Mouse (Mus musculus) erythroblast, embryonic 14.5 days (primary cell): Measurements from ENCODE around the gene Cpm. TPM values are rescaled to one million over a fixed set of nuclear protein-coding genes. Genes with fewer than 3 reads are reported as not detected.

Source experiments
- H3K27me3 ChIP-seq: 2 replicates; pipeline ENCODE4 v1.6.1; 2012; ENCODE audit warnings: inconsistent platforms; ENCODE audit not compliant: control insufficient read depth
- H3K36me3 ChIP-seq: 2 replicates; pipeline ENCODE4 v1.6.1; 2012; ENCODE audit warnings: mild to moderate bottlenecking, inconsistent platforms; ENCODE audit not compliant: control insufficient read depth
- H3K4me1 ChIP-seq: 2 replicates; pipeline ENCODE4 v1.6.1; 2012; ENCODE audit warnings: inconsistent platforms; ENCODE audit not compliant: control insufficient read depth
- H3K4me3 ChIP-seq: replicated peaks from 2 replicates; pipeline ENCODE3; 2012; ENCODE audit warnings: moderate library complexity, mild to moderate bottlenecking, inconsistent platforms
- H3K9me3 ChIP-seq: 2 replicates; pipeline ENCODE4 v1.6.1; 2012; ENCODE audit warnings: low read length, inconsistent platforms, mixed read lengths; ENCODE audit not compliant: control insufficient read depth
- GATA1 ChIP-seq: IDR thresholded peaks from 2 replicates; pipeline ENCODE4 v1.6.1; 2012; ENCODE audit warnings: low read length, inconsistent platforms, mixed read lengths
- TAL1 ChIP-seq: IDR thresholded peaks from 3 replicates; pipeline ENCODE4 v1.6.1; 2012; ENCODE audit warnings: low read length, inconsistent platforms, mixed read lengths
- polyA plus RNA-seq: library from polyadenylated mRNA; stranded (reverse); fragments of >175 nt; gene quantifications from 2 replicates; pipeline ENCODE4 v1.2.3, GENCODE M21; 2012

Gene Cpm
- polyA plus RNA-seq, 1 experiment: not detected

DNA sequence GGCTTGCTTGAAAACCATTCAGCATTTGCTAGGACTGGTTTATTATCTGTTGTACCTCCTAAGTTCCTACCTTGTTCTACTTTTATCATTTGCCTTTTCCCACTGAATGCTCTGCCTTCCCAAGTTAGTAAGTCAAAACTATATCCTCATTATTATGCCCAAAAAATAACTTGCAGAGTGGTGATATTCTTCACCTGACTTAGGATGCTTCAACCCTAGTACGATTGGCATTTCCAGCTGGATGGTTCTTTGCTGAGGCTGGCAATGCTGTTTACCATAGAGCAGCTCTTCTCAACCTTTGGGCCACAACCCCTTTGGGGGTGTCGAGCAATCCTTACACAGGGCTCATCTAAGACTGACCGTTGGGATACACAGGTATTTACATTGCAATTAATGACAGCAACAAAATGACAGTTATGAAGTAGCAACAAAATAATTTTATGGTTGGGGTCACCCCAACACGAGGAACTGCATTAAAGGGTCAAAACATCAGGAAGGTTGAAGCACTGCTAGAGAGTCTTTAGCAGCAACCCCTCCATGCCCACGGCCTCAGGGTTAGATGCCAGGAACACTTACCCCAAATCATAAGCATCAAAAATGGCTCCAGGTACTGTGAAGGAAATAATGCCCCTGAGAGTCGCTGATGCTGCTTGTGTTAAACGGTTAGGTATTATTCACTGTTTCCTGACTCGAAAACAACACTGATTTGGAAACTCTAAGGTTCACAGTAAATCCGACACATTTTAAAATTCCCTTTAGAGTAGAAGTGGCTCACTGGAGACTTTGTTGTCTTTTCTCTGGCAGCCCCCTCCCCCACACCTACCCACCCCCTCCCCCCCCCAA lies 4.4 kb upstream of the Cpm start:
- peaks cover 8% of the 10 kb centered on the region for H3K4me1 ChIP-seq
- H3K9me3 ChIP-seq: no peaks in the 10 kb centered on the region
- no peak for TF ChIP-seq TAL1
- TF ChIP-seq GATA1: no peak
- H3K27me3 ChIP-seq: peaks cover 29% of the 10 kb centered on the region
- H3K36me3 ChIP-seq: no peaks in the 10 kb centered on the region
- no peak overlapping the region for H3K4me3 ChIP-seq

- H3K4me1 ChIP-seq: peaks cover 8% of the 10 kb centered on the region
- H3K36me3 ChIP-seq: no peaks in the 10 kb centered on the region
- peaks cover 38% of the 10 kb centered on the region for H3K27me3 ChIP-seq
- TF ChIP-seq GATA1 (no peak), TAL1 (no peak)
- no peaks in the 10 kb centered on the region for H3K9me3 ChIP-seq
- no peak overlapping the region for H3K4me3 ChIP-seq
Observed at GRCm38 (mm10) chr10:117625500-117626296, 3.6 kb upstream of the Cpm start.

DNA sequence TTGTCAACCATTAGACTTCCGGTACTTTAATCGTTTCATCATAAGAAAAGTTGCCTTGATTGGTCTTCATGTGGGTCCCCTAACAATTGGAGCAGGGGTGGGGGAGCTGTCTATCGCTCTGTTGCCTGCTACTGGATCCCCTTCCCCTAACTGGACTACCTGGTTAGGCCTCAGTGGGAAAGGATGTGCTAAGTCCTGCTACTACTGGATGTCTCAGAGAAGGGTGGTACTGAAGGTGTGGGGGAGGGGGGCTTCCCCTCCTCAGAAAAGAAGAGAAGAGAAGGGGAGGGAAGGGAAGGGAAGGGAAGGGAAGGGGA lies 3.0 kb upstream of the Cpm start:
- no peaks in the 10 kb centered on the region for H3K36me3 ChIP-seq
- H3K27me3 ChIP-seq: peaks cover 43% of the 10 kb centered on the region
- no peak overlapping the region for H3K4me3 ChIP-seq
- H3K9me3 ChIP-seq: no peaks in the 10 kb centered on the region
- H3K4me1 ChIP-seq: peaks cover 8% of the 10 kb centered on the region
- TF ChIP-seq TAL1 (no peak), GATA1 (no peak)

DNA sequence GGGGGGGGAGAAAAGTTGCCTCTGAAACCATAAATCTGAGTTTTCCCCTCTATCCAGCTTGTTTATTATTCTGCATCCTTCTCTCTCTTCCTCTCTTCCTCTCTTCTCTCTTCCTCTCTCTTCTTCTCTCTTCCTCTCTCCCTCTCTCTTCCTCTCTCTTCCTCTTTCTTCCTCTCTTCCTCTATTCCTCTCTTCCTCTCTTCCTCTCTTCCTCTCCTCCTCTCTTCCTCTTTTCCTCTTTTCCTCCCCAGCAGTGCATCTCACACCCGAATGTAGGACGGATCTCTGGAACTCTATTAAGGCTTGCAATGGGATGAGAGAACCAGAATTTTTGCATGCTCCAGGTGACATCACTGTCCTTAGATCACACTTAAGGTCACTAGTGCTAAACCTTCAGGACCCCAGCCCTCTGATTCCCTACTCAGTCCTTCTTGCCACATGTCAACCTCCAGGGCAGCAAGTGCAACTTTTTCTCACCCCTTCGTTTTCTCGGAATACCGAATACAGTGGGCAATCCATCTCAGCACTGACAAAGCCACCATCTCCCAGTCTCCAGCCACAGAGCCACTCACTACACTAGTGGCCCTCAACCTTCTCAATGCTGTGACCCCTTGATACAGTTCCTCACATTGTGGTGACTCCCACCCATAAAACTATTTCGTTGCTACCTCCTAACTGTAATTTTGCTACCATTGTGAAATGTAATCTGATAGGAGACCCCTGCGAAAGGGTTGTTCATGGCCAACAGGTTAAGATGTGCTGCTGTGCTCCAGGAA lies 2.3 kb upstream of the Cpm start:
- Histone ChIP-seq H3K27me3 (peaks cover 51% of the 10 kb centered on the region), H3K4me1 (peaks cover 8% of the 10 kb centered on the region), H3K36me3 (no peaks in the 10 kb centered on the region), H3K9me3 (no peaks in the 10 kb centered on the region), H3K4me3 (no peak overlapping the region)
- TF ChIP-seq GATA1 (no peak), TAL1 (no peak)

DNA sequence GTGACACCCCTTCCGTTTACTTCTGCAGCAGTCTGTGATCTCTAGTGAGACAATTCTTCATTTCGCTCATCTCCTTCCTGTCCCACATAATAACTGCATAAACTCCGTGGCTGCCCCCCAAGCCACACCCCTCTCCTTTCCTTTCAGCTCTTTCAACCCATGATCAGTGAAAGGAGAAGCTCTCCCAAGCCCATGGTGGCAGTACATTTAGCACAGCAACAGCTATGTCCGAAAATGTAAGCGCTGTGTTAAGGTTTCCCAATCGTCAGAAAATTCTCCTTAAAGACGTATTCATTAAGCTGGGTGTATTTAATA lies 1.7 kb upstream of the Cpm start:
- TF ChIP-seq GATA1: no peak
- no peak for TF ChIP-seq TAL1
- H3K9me3 ChIP-seq: no peaks in the 10 kb centered on the region
- H3K27me3 ChIP-seq: peaks cover 52% of the 10 kb centered on the region
- no peaks in the 10 kb centered on the region for H3K36me3 ChIP-seq
- H3K4me3 ChIP-seq: no peak overlapping the region
- H3K4me1 ChIP-seq: peaks cover 8% of the 10 kb centered on the region

- Histone ChIP-seq H3K36me3 (no peaks in the 10 kb centered on the region), H3K4me1 (peaks cover 8% of the 10 kb centered on the region), H3K27me3 (peaks cover 52% of the 10 kb centered on the region), H3K4me3 (no peak overlapping the region), H3K9me3 (no peaks in the 10 kb centered on the region)
- no peak for TF ChIP-seq TAL1
- TF ChIP-seq GATA1: no peak
Observed at GRCm38 (mm10) chr10:117627949-117628348, 1.4 kb upstream of the Cpm start.

DNA sequence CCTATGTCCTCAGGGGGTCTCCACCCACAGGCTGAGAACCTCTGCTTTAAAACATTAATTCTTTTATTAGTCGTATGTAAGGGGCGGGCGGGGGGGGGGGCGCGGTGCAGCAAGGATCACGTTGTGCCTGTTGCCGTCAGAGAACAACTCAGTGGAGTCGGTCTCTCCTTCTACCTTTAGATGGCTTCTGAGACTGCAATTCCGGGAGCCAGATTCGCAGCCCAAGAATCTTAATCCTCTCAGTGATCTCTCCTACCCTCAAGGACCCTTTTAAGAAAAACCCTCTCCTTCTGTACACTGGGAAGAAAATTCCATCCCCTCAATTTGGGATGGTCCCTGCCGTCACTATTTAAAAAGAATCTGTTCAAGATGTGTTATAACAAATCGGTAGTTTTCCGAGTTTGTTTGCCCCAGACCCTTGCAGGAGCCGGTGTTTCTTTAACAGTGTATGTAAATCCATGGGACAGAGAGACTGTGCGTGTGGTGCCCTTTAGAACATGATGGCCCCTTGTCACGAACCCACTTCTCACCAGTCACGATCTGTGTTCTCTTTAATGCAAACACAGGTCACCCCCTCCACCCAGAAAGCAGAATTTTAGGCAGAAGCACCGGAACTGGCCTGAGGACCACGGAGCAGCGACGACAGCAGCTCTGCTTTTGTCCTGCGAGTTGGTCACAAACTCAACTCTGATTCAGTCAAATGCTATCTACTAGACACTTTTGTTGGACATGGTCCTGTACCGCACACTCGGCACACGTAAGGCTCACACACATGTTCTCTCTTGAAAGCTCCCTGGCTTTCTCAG lies 734 bp upstream of the Cpm start:
- Histone ChIP-seq H3K4me3 (peak overlapping the region; percentile 55), H3K4me1 (peaks cover 8% of the 10 kb centered on the region), H3K9me3 (no peaks in the 10 kb centered on the region), H3K36me3 (no peaks in the 10 kb centered on the region), H3K27me3 (peaks cover 52% of the 10 kb centered on the region)
- TF ChIP-seq GATA1: no peak
- TF ChIP-seq TAL1: no peak

GRCm38 (mm10) chr10:117630176-117630575 lies 876 bp downstream of the Cpm start:
- H3K4me3 ChIP-seq: no peak overlapping the region
- H3K36me3 ChIP-seq: no peaks in the 10 kb centered on the region
- no peaks in the 10 kb centered on the region for H3K9me3 ChIP-seq
- TF ChIP-seq TAL1: no peak
- no peak for TF ChIP-seq GATA1
- H3K4me1 ChIP-seq: peaks cover 8% of the 10 kb centered on the region
- peaks cover 52% of the 10 kb centered on the region for H3K27me3 ChIP-seq
